Mouse (Mus musculus): ENCODE data around the gene Plin5. TPM values are rescaled to one million over a fixed set of nuclear protein-coding genes. Genes with fewer than 3 reads are reported as not detected.

Gene Plin5
- polyA plus RNA-seq (2012; rRNA removed) = 0.15 and 0.16 TPM in 2 replicates

GRCm38 (mm10) chr17:56117251-56117710 is at the start of gene Plin5:
Plin5 (minus strand) TSS chr17:56117596.

GRCm38 (mm10) chr17:56162231-56162774 is 44.9 kb upstream of the Plin5 start, which contains the start of gene Tnfaip8l1:
Tnfaip8l1 (plus strand) TSS chr17:56162477.

GRCm38 (mm10) chr17:56139858-56140595 is 22.6 kb upstream of the Plin5 start, which contains the start of gene Sema6b:
Sema6b (minus strand) TSS chr17:56140343.

GRCm38 (mm10) chr17:56121826-56122225 is 4.4 kb upstream of the Plin5 start, which contains the start of gene Lrg1:
Lrg1 (minus strand) TSS chr17:56122001.

GRCm38 (mm10) chr17:56109219-56110051 is 8.0 kb downstream of the Plin5 start, which contains the start of gene Plin4:
Plin4 (minus strand) TSS chr17:56109803.

GRCm38 (mm10) chr17:56078880-56079795 is 38.3 kb downstream of the Plin5 start, which contains the start of gene Hdgfl2:
Hdgfl2 (plus strand) TSS chr17:56079634.

GRCm38 (mm10) chr17:56074827-56075208 is 42.6 kb downstream of the Plin5 start, which contains the start of gene Ubxn6:
Ubxn6 (minus strand) TSS chr17:56075028.

Other genes starting within 250 kb of the Plin5 start
- gene Zfp119a, start 238.7 kb downstream of the Plin5 start, polyA plus RNA-seq (2012; rRNA removed) = 0.84 and 0.92 TPM in 2 replicates
- 3.6 TPM in 2 replicates for gene Zfp959, start 225.5 kb downstream of the Plin5 start, polyA plus RNA-seq (2012; rRNA removed)
- gene Zfp119b, start 168.1 kb downstream of the Plin5 start, polyA plus RNA-seq (2012; rRNA removed) = 1.0 and 1.1 TPM in 2 replicates
- 3.0 and 4.2 TPM in 2 replicates for gene Ebi3, start 165.0 kb downstream of the Plin5 start, polyA plus RNA-seq (2012; rRNA removed)
- 5.0 and 5.9 TPM in 2 replicates for gene Yju2, start 158.5 kb downstream of the Plin5 start, polyA plus RNA-seq (2012; rRNA removed)
- gene Shd, start 147.1 kb downstream of the Plin5 start, polyA plus RNA-seq (2012; rRNA removed) = 0.23 and 0.38 TPM in 2 replicates
- gene Fsd1, start 131.1 kb downstream of the Plin5 start, polyA plus RNA-seq (2012; rRNA removed) = 0.08 and 0.25 TPM in 2 replicates
- 1.9 and 2.0 TPM in 2 replicates for gene Stap2, start 112.0 kb downstream of the Plin5 start, polyA plus RNA-seq (2012; rRNA removed)
- 14.0 and 16.4 TPM in 2 replicates for gene Mpnd, start 111.9 kb downstream of the Plin5 start, polyA plus RNA-seq (2012; rRNA removed)
- gene Sh3gl1, start 81.0 kb downstream of the Plin5 start, polyA plus RNA-seq (2012; rRNA removed) = 25.3 and 29.6 TPM in 2 replicates
- 16.0 and 18.2 TPM in 2 replicates for gene Chaf1a, start 77.2 kb downstream of the Plin5 start, polyA plus RNA-seq (2012; rRNA removed)
- gene Ubxn6, start 42.6 kb downstream of the Plin5 start, polyA plus RNA-seq (2012; rRNA removed) = 7.6 and 8.7 TPM in 2 replicates
- 30.2 and 32.2 TPM in 2 replicates for gene Hdgfl2, start 38.0 kb downstream of the Plin5 start, polyA plus RNA-seq (2012; rRNA removed)
- gene Plin4, start 7.8 kb downstream of the Plin5 start, polyA plus RNA-seq (2012; rRNA removed) = 0.02 TPM in 2 replicates
- gene Lrg1, start 4.4 kb upstream of the Plin5 start, polyA plus RNA-seq (2012; rRNA removed) = 0.17 and 0.18 TPM in 2 replicates
- gene Sema6b, start 22.7 kb upstream of the Plin5 start, polyA plus RNA-seq (2012; rRNA removed) = 0.93 and 0.95 TPM in 2 replicates
- gene Tnfaip8l1, start 44.9 kb upstream of the Plin5 start, polyA plus RNA-seq (2012; rRNA removed) = 1.4 and 1.7 TPM in 2 replicates
- gene Mydgf, start 66.3 kb upstream of the Plin5 start, polyA plus RNA-seq (2012; rRNA removed) = 38.1 and 40.3 TPM in 2 replicates
- 12.9 and 15.0 TPM in 2 replicates for gene Dpp9, start 101.3 kb upstream of the Plin5 start, polyA plus RNA-seq (2012; rRNA removed)
- gene Fem1a, start 139.2 kb upstream of the Plin5 start, polyA plus RNA-seq (2012; rRNA removed) = 4.8 and 5.7 TPM in 2 replicates
- gene Ticam1, start 159.2 kb upstream of the Plin5 start, polyA plus RNA-seq (2012; rRNA removed) = 4.4 and 4.8 TPM in 2 replicates
- gene Plin3, start 175.3 kb upstream of the Plin5 start, polyA plus RNA-seq (2012; rRNA removed) = 7.2 and 8.9 TPM in 2 replicates
- not detected in 2 replicates for gene Arrdc5, start 182.7 kb upstream of the Plin5 start, polyA plus RNA-seq (2012; rRNA removed)
- 82.5 and 93.9 TPM in 2 replicates for gene Uhrf1, start 185.7 kb upstream of the Plin5 start, polyA plus RNA-seq (2012; rRNA removed)
- 3.6 and 4.1 TPM in 2 replicates for gene Kdm4b, start 208.5 kb upstream of the Plin5 start, polyA plus RNA-seq (2012; rRNA removed)

Measured in liver, embryonic 14 days (tissue).